Mouse (Mus musculus) embryonic facial prominence, embryonic 11.5 days (tissue): ENCODE results near the gene Nr2e1. TPM values are rescaled to one million over a fixed set of nuclear protein-coding genes. Genes with fewer than 3 reads are reported as not detected.

ENCODE experiments used
- ATAC-seq: fragments of 200-750 bp; cut with Nextera tagmentation; replicated peaks from 2 replicates; pipeline ENCODE4 v1.8.0; 2017; ENCODE audit warnings: low read depth; ENCODE audit not compliant: insufficient number of reproducible peaks, low FRiP score, low TSS enrichment
- DNase-seq: peaks from one replicate; pipeline ENCODE4 v3.0.0-alpha.2; 2015; ENCODE audit warnings: low spot score
- H3K27ac ChIP-seq: fragments of 300-500 bp; sonication (generic); replicated peaks from 2 replicates; pipeline ENCODE4 v1.5.1; 2014; ENCODE audit warnings: mild to moderate bottlenecking, low read depth, low read length, control low read depth
- H3K27me3 ChIP-seq: fragments of 300-500 bp; sonication (generic); 2 replicates; pipeline ENCODE4 v1.6.1; 2014; ENCODE audit warnings: mild to moderate bottlenecking, low read length, moderate library complexity, mixed read lengths; ENCODE audit not compliant: control insufficient read depth, insufficient read depth
- H3K36me3 ChIP-seq: fragments of 300-500 bp; sonication (generic); replicated peaks from 2 replicates; pipeline ENCODE4 v1.6.1; 2014; ENCODE audit warnings: low read depth, mild to moderate bottlenecking, low read length, moderate library complexity, mixed read lengths; ENCODE audit not compliant: control insufficient read depth, insufficient read depth
- H3K4me1 ChIP-seq: fragments of 300-500 bp; sonication (generic); 2 replicates; pipeline ENCODE4 v1.6.1; 2014; ENCODE audit warnings: low read length, mixed read lengths; ENCODE audit not compliant: control insufficient read depth, insufficient read depth
- H3K4me2 ChIP-seq: fragments of 300-500 bp; sonication (generic); 2 replicates; pipeline ENCODE4 v1.6.1; 2014; ENCODE audit warnings: low read depth, mild to moderate bottlenecking, control low read depth, low read length, moderate library complexity
- H3K4me3 ChIP-seq: fragments of 300-500 bp; sonication (generic); 2 replicates; pipeline ENCODE4 v1.5.1; 2014; ENCODE audit warnings: low read depth, low read length, control low read depth
- H3K9ac ChIP-seq: fragments of 300-500 bp; sonication (generic); replicated peaks from 2 replicates; pipeline ENCODE4 v1.6.1; 2014; ENCODE audit warnings: mild to moderate bottlenecking, control low read depth, low read length
- H3K9me3 ChIP-seq: fragments of 300-500 bp; sonication (generic); replicated peaks from 2 replicates; pipeline ENCODE4 v1.6.1; 2016; ENCODE audit warnings: mild to moderate bottlenecking, low read length, inconsistent platforms, mixed read lengths; ENCODE audit not compliant: control insufficient read depth
- WGBS: fragments of 180-500 bp; shearing (Covaris S2); extraction: QIAGEN DNeasy Blood & Tissue Kit; methylation state at CpG from one replicate; pipeline ENCODE4 v1.1.7; 2014; 5-methylcytosine and 5-hydroxymethylcytosine counted together
- polyA plus RNA-seq: library from polyadenylated mRNA; unstranded; fragments of >200 nt; fragmentation: Nextera tagmentation; extraction: Ambion mirVana; gene quantifications from 2 replicates; pipeline ENCODE4 v1.2.1, GENCODE M21; 2014

Gene Nr2e1
- polyA plus RNA-seq, 1 experiment from 2014 or later: 8.6 TPM

DNA sequence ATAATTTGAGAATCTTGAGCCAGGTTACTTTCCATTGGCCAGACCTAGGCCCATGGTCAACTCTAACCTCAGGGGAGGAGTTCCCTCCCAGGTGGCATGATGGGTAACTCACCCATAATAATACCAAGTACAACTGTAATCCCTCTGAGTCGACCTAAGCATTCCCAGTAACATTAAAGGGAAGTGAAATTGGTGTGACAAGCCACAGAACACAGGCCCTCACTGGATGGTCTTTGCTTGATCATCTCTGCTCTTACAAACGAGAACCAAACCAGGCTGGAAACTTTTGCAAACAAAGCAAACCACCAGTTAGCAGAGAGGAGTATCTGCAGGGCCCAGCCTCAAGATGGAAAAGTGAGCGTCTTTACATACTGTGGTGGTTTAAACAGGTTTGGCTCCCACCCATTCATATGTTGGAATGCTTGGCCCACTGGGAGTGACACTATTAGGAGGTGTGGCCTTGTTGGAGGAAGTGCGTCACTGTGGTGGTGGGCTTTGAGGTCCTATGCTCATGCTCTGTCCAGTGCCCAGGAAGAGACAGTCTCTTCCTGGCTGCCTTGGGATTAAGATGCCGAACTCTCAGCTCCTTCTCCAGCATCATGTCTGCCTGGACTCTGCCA, 23.7 kb downstream of the Nr2e1 start:
- 76% methylated on average over 5 of the region's 5 CpGs for WGBS
- no peaks in the 10 kb centered on the region for H3K36me3 ChIP-seq
- no peaks in the 10 kb centered on the region for H3K9me3 ChIP-seq
- no peak overlapping the region for H3K4me2 ChIP-seq
- no peak overlapping the region for H3K9ac ChIP-seq
- H3K4me1 ChIP-seq: no peaks in the 10 kb centered on the region
- ATAC-seq: no peak
- H3K27me3 ChIP-seq: no peaks in the 10 kb centered on the region
- no peak overlapping the region for H3K27ac ChIP-seq
- no peak overlapping the region for H3K4me3 ChIP-seq
- DNase-seq: no peak

DNA sequence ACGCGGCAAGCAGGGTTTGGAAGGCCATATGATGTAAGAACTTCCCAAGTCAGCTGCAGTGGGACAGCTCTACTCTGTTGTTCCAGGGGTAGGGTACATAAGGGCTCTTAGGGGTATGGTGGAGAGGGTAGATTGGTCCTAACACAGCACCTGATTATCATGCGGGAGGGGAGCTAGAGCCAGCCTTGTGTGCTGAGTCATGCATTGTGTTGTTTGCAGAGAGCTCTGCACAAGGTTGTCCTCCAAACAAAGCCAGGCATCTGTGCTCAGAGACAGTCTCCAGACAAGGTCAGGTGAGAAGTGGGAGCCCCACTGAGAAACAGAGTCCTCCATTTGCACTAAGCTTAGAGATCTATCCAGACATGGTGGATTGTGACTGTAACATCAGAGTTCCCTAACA, 36.9 kb downstream of the Nr2e1 start:
- no peak overlapping the region for H3K9ac ChIP-seq
- no peak overlapping the region for H3K4me3 ChIP-seq
- H3K4me2 ChIP-seq: no peak overlapping the region
- 95% methylated on average over 3 of the region's 3 CpGs for WGBS
- no peaks in the 10 kb centered on the region for H3K9me3 ChIP-seq
- no peaks in the 10 kb centered on the region for H3K36me3 ChIP-seq
- no peaks in the 10 kb centered on the region for H3K4me1 ChIP-seq
- DNase-seq: no peak
- no peaks in the 10 kb centered on the region for H3K27me3 ChIP-seq
- no peak overlapping the region for H3K27ac ChIP-seq
- no peak for ATAC-seq

DNA sequence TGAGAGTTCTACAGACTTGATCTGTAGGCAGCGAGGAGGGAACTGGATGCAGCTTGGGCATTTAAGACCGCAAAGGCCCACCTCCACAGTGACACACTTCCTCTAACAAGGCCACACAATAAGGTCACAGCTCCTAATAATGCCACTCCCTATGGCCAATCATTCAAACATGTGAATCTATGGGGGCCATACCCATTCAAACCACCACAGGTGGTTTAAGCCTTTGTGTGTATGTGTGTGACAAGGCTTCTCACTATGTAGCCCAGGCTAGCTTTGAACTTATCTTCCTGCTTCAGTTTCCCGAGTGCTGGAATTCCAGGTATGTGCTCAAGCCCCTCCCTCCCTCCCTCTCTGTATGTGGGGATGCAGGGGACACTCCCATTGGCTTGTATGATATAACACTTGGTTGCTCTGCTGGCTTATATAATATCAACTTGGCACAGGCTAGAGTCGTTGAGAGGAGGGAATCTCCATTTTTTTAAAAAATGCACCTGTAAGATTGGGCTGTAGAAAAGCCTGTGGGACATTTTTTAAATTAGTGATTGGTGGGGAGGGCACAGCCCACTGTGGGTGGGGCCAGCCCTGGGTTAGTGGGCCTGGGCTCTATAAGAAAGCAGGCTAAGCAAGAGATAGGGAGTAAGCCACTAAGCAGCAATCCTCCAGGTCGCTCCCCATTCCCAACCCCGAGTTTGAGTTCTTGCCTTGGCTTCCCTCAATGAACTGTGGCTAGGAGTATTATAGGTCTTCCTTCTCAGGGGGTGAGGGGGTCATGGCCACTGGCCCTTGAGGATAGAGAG, 37.5 kb downstream of the Nr2e1 start:
- H3K4me2 ChIP-seq: no peak overlapping the region
- 79% methylated on average over 6 of the region's 6 CpGs for WGBS
- H3K9ac ChIP-seq: no peak overlapping the region
- no peak for ATAC-seq
- no peak overlapping the region for H3K4me3 ChIP-seq
- no peak for DNase-seq
- no peaks in the 10 kb centered on the region for H3K27me3 ChIP-seq
- no peaks in the 10 kb centered on the region for H3K4me1 ChIP-seq
- H3K36me3 ChIP-seq: no peaks in the 10 kb centered on the region
- H3K9me3 ChIP-seq: no peaks in the 10 kb centered on the region
- H3K27ac ChIP-seq: no peak overlapping the region

GRCm38 (mm10) chr10:42537571-42538316, 45.7 kb downstream of the Nr2e1 start:
- Histone ChIP-seq H3K36me3 (peaks cover 4% of the 10 kb centered on the region), H3K27ac (0 out of 2 replicates have a peak overlapping the region, but pooled peaks have one; percentile 20), H3K9me3 (no peaks in the 10 kb centered on the region), H3K4me3 (no peak overlapping the region), H3K4me2 (no peak overlapping the region), H3K9ac (no peak overlapping the region), H3K27me3 (no peaks in the 10 kb centered on the region), H3K4me1 (no peaks in the 10 kb centered on the region)
- no peak for ATAC-seq
- WGBS: 77% methylated on average over 9 of the region's 9 CpGs
- DNase-seq: no peak

DNA sequence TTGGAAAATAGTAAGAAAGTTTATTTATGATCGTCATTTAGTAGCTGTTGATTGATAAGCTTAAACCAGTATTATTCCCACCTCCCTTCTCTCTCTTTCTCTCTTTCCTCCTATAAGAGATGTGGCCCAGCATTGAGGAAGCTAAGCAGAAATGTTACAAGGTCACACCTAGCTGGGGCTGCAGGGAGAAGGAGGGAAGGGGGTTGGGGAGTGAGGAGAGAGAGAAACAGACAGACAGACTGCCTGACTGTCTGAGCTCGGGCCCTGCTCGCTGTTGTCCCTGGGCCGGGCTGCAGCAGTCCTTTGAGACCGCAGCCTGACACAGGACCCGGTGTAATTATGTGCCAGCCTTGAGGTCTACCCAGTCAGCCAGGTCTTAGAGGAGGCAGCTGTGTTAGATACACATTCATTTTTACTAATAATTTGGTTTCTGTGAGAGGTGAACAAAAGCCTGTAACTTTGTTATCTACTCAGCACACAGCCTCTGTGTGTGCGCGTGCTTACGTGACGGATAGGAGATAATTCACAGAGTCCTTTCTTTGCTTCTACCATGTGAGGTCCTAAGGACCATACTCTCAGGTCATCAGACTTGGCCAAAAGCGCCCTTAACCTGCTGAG, 49.5 kb downstream of the Nr2e1 start:
- ATAC-seq: no peak
- Histone ChIP-seq H3K4me2 (no peak overlapping the region), H3K9ac (no peak overlapping the region), H3K27me3 (no peaks in the 10 kb centered on the region), H3K9me3 (no peaks in the 10 kb centered on the region), H3K27ac (no peak overlapping the region), H3K4me1 (no peaks in the 10 kb centered on the region), H3K4me3 (no peak overlapping the region), H3K36me3 (peaks cover 4% of the 10 kb centered on the region)
- 89% methylated on average over 11 of the region's 11 CpGs for WGBS
- DNase-seq: no peak

DNA sequence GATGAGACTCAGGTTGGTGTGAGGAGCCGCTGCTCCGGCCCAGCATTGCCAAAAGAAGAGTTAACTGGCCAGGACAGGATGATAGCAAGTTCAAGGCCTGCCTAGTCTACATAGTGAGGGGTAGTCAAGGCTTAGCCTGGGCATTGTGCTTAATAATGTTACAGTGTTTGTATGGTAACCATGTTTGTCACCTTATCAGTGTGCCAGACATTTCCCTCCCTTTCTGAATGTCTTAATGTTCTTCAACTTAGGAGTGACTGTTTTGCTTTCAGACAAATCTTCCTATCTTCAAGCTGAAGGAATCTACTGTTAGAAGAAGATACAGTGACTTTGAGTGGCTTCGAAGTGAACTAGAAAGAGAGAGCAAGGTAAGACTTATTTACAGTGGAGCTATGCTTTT, 57.8 kb downstream of the Nr2e1 start:
- H3K27me3 ChIP-seq: no peaks in the 10 kb centered on the region
- H3K9ac ChIP-seq: no peak overlapping the region
- H3K9me3 ChIP-seq: no peaks in the 10 kb centered on the region
- ATAC-seq (no peak), DNase-seq (no peak)
- WGBS: 95% methylated on average over 3 of the region's 3 CpGs
- H3K4me1 ChIP-seq: no peaks in the 10 kb centered on the region
- H3K36me3 ChIP-seq: no peaks in the 10 kb centered on the region; the same call in 1 of the 2 replicates
- H3K27ac ChIP-seq: no peak overlapping the region
- no peak overlapping the region for H3K4me2 ChIP-seq
- no peak overlapping the region for H3K4me3 ChIP-seq

- H3K27ac ChIP-seq: no peak overlapping the region
- ATAC-seq (no peak), DNase-seq (peak; percentile 39)
- H3K4me3 ChIP-seq: no peak overlapping the region
- H3K36me3 ChIP-seq: no peaks in the 10 kb centered on the region; the same call in 1 of the 2 replicates
- 45% methylated on average over 11 of the region's 11 CpGs for WGBS
- H3K9ac ChIP-seq: no peak overlapping the region
- no peaks in the 10 kb centered on the region for H3K27me3 ChIP-seq
- no peak overlapping the region for H3K4me2 ChIP-seq
- no peaks in the 10 kb centered on the region for H3K9me3 ChIP-seq
- H3K4me1 ChIP-seq: no peaks in the 10 kb centered on the region
Measured at GRCm38 (mm10) chr10:42523556-42524162, 59.8 kb downstream of the Nr2e1 start.
